ENCODE assay signal across 16 mouse cellular contexts in the genomic region with DNA sequence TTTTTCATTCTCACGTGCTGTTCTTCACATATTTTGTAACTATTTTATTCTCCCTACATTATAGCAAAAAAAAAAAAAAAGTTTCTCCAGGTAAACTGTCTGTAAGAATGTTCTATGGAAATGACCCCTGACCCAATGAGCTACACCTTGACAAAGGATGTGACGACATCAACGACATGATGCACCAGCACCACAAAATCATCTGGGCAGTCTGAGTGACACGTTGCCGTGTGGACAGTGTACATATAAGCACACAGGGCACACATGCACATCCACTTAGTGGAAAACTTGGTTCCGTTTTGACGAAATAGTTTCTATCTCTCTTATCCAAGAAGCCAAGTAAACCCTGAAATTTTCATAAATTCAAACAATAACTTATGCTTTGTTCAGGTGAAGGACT. TPM values are rescaled to one million over a fixed set of nuclear protein-coding genes. Genes with fewer than 3 reads are reported as not detected.
DNase-seq lines count a peak whose midpoint lies in the region; ATAC-seq and TF ChIP-seq lines count a peak whose summit lies in the region.
"Had no signal": no experiment of that assay in that cellular context is flagged by ENCODE, and none has a peak within 500 bp of the region (broad histone marks: within the 10 kb centered on the region; RNA-seq: fewer than 3 reads in every experiment).

No protein-coding gene starts in this region.

- H3K4me3 ChIP-seq in heart, embryonic 11.5 days (ENCODE audit: low read depth, low read length) = no peak overlapping the region
- no peak overlapping the region for H3K4me3 ChIP-seq in lung, embryonic 15.5 days
- H3K4me3 ChIP-seq in heart, postnatal 0 days (ENCODE audit: low read depth, low read length) = no peak overlapping the region
- H3K4me3 ChIP-seq in stomach, embryonic 16.5 days (replicated peaks; ENCODE audit: low read length) = no peak overlapping the region
- H3K4me3 ChIP-seq: limb, embryonic 15.5 days; midbrain, embryonic 15.5 days had no signal

- whole genome bisulfite sequencing in heart, embryonic 11.5 days (ENCODE audit: insufficient replicate concordance) = 72% methylated on average over 7 of the region's 7 CpGs
- 69% methylated on average over 7 of the region's 7 CpGs for WGBS in lung, embryonic 15.5 days
- 71% methylated on average over 7 of the region's 7 CpGs for WGBS in heart, postnatal 0 days
- 59% methylated on average over 7 of the region's 7 CpGs for WGBS in stomach, embryonic 16.5 days

- no peak for TF ChIP-seq EP300 in heart, postnatal 0 days (IDR thresholded peaks at IDR 0.05; ENCODE audit: low read depth)

- no peak for ATAC-seq in heart, embryonic 11.5 days (replicated peaks; ENCODE audit: insufficient number of reproducible peaks, low FRiP score, low TSS enrichment)
- ATAC-seq in lung, embryonic 15.5 days (ENCODE audit: borderline replicate concordance, extremely low read depth, low FRiP score, low TSS enrichment) = no peak
- no peak for ATAC-seq in heart, postnatal 0 days (ENCODE audit: insufficient read depth, low read depth)
- ATAC-seq in stomach, embryonic 16.5 days (ENCODE audit: insufficient read depth, low FRiP score) = no peak
- no peak for ATAC-seq in cerebellum, adult (ENCODE audit: insufficient number of reproducible peaks, low FRiP score, low TSS enrichment)
- ATAC-seq: forebrain, postnatal 0 days; hindbrain, postnatal 0 days; midbrain, embryonic 15.5 days had no signal

- H3K27me3 ChIP-seq in heart, embryonic 11.5 days (ENCODE audit: control insufficient read depth, insufficient read depth, low read length) = no peaks in the 10 kb centered on the region
- H3K27me3 ChIP-seq in lung, embryonic 15.5 days = no peaks in the 10 kb centered on the region
- no peaks in the 10 kb centered on the region for H3K27me3 ChIP-seq in heart, postnatal 0 days (ENCODE audit: control insufficient read depth, insufficient read depth, low read length)
- no peaks in the 10 kb centered on the region for H3K27me3 ChIP-seq in stomach, embryonic 16.5 days (ENCODE audit: control insufficient read depth, insufficient read depth, low read length)
- H3K27me3 ChIP-seq: limb, embryonic 15.5 days; midbrain, embryonic 15.5 days had no signal

- no peak overlapping the region for H3K9ac ChIP-seq in heart, embryonic 11.5 days (ENCODE audit: low read depth, low read length)
- H3K9ac ChIP-seq in lung, embryonic 15.5 days = no peak overlapping the region
- H3K9ac ChIP-seq in heart, postnatal 0 days (replicated peaks; ENCODE audit: low read depth, low read length) = no peak overlapping the region
- no peak overlapping the region for H3K9ac ChIP-seq in stomach, embryonic 16.5 days (ENCODE audit: low read length)
- H3K9ac ChIP-seq: forebrain, postnatal 0 days; limb, embryonic 15.5 days; midbrain, embryonic 15.5 days had no signal

- H3K36me3 ChIP-seq in heart, embryonic 11.5 days (ENCODE audit: control insufficient read depth, insufficient read depth, low read length) = no peaks in the 10 kb centered on the region
- H3K36me3 ChIP-seq in lung, embryonic 15.5 days = no peaks in the 10 kb centered on the region
- H3K36me3 ChIP-seq in heart, postnatal 0 days (replicated peaks; ENCODE audit: control insufficient read depth, insufficient read depth, low read length) = no peaks in the 10 kb centered on the region
- no peaks in the 10 kb centered on the region for H3K36me3 ChIP-seq in stomach, embryonic 16.5 days (ENCODE audit: control insufficient read depth, insufficient read depth, low read length)
- H3K36me3 ChIP-seq: limb, embryonic 15.5 days; midbrain, embryonic 15.5 days had no signal

- intact Hi-C loops in heart, postnatal 14 days (cut with DNase I) = loop anchor here (5.0 kb wide), 1 partner anchor 33 kb away; no protein-coding TSS in a partner anchor

- H3K27ac ChIP-seq in heart, embryonic 11.5 days (ENCODE audit: low read depth, low read length) = peak overlapping the region; percentile 18; the same call in 1 of the 2 replicates
- peak overlapping the region; percentile 62 for H3K27ac ChIP-seq in lung, embryonic 15.5 days
- peak overlapping the region; percentile 71 for H3K27ac ChIP-seq in heart, postnatal 0 days (ENCODE audit: low read depth)
- H3K27ac ChIP-seq in stomach, embryonic 16.5 days (ENCODE audit: low read length) = peak overlapping the region; percentile 81
- H3K27ac ChIP-seq: hindbrain, postnatal 0 days; limb, embryonic 15.5 days; midbrain, embryonic 15.5 days had no signal

- DNase-seq in heart, postnatal 14 days = no peak
- DNase-seq in lung, postnatal 14 days = no peak
- DNase-seq in heart, postnatal 0 days (ENCODE audit: low spot score) = no peak
- DNase-seq in spleen, adult 12 weeks (ENCODE audit: low spot score) = no peak
- DNase-seq: cerebellum, adult 9-10 months; embryo, embryonic 11 days; forebrain, postnatal 0 days; layer of hippocampus, postnatal 36 days; retina, postnatal 1 day had no signal

- peaks cover 4% of the 10 kb centered on the region for H3K4me1 ChIP-seq in heart, embryonic 11.5 days (ENCODE audit: control insufficient read depth, insufficient read depth, low read length)
- H3K4me1 ChIP-seq in lung, embryonic 15.5 days = peaks cover 13% of the 10 kb centered on the region
- H3K4me1 ChIP-seq in heart, postnatal 0 days (ENCODE audit: control insufficient read depth, insufficient read depth) = peaks cover 15% of the 10 kb centered on the region; the same call in 1 of the 2 replicates
- H3K4me1 ChIP-seq in stomach, embryonic 16.5 days (ENCODE audit: control insufficient read depth, insufficient read depth, low read length) = 0 out of 2 replicates have a peak, but pooled peaks cover 5% of the 10 kb centered on the region
- H3K4me1 ChIP-seq: midbrain, embryonic 15.5 days had no signal

- H3K9me3 ChIP-seq in heart, embryonic 11.5 days (replicated peaks; ENCODE audit: control insufficient read depth, low read length) = no peaks in the 10 kb centered on the region
- H3K9me3 ChIP-seq in lung, embryonic 15.5 days = no peaks in the 10 kb centered on the region
- H3K9me3 ChIP-seq in heart, postnatal 0 days (replicated peaks; ENCODE audit: control insufficient read depth, low read length) = no peaks in the 10 kb centered on the region
- no peaks in the 10 kb centered on the region for H3K9me3 ChIP-seq in stomach, embryonic 16.5 days (replicated peaks; ENCODE audit: control insufficient read depth, low read length)
- H3K9me3 ChIP-seq: limb, embryonic 15.5 days; midbrain, embryonic 15.5 days had no signal

- TF ChIP-seq CTCF in heart, postnatal 0 days (IDR thresholded peaks at IDR 0.05; ENCODE audit: low read depth) = no peak

- no peak overlapping the region for H3K4me2 ChIP-seq in heart, embryonic 11.5 days
- no peak overlapping the region for H3K4me2 ChIP-seq in lung, embryonic 15.5 days
- H3K4me2 ChIP-seq in heart, postnatal 0 days (ENCODE audit: low read depth, low read length) = no peak overlapping the region; the same call in 1 of the 2 replicates
- peak overlapping the region; percentile 29 for H3K4me2 ChIP-seq in stomach, embryonic 16.5 days (ENCODE audit: low read depth, low read length)
- H3K4me2 ChIP-seq: limb, embryonic 15.5 days; midbrain, embryonic 15.5 days had no signal

RNA-seq across cellular contexts. Expression of a gene that starts 30.5 kb away (rescaled TPM):
- 21.8 and 25.6 TPM in 2 replicates for polyA plus RNA-seq in heart, embryonic 11.5 days (2014; fragmentation: Nextera tagmentation; extraction: Ambion mirVana)
- 10 to 100 TPM; 62.0 to 65.2 TPM for total RNA-seq in heart, postnatal 14 days (2021)
- 11.3 and 12.2 TPM in 2 replicates for polyA plus RNA-seq in lung, embryonic 15.5 days (2015; fragmentation: Nextera tagmentation; extraction: Ambion mirVana)
- 8.2 and 17.9 TPM in 2 replicates for total RNA-seq in heart, postnatal 0 days (2014; rRNA removed; ENCODE audit: low replicate concordance)
- polyA plus RNA-seq in heart, postnatal 0 days (2015; fragmentation: Nextera tagmentation; extraction: Ambion mirVana) = 13.0 and 14.7 TPM in 2 replicates
- polyA plus RNA-seq in stomach, embryonic 16.5 days (2015; fragmentation: Nextera tagmentation; extraction: Ambion mirVana) = 38.7 and 38.9 TPM in 2 replicates

Comparison
In these comparisons a context has a peak if more than half of its experiments do, and no peak if none do; other contexts are left out.
1. H3K27ac ChIP-seq: peak in every context shown above with its lines; median percentile 81 in stomach, embryonic 16.5 days; 71 in heart, postnatal 0 days; 62 in lung, embryonic 15.5 days; 18 in heart, embryonic 11.5 days.